Mouse (Mus musculus) MEL (cell line): ENCODE measurements around the gene Disp3. TPM values are rescaled to one million over a fixed set of nuclear protein-coding genes. Genes with fewer than 3 reads are reported as not detected.

Experiments
- DNase-seq: peaks from one replicate; pipeline ENCODE4 v3.0.0; 2011; ENCODE audit warnings: low read depth, low spot score
- H3K27ac ChIP-seq: 2 replicates; pipeline ENCODE4 v1.5.1; 2012; ENCODE audit warnings: low read depth, mild to moderate bottlenecking, control low read depth, low read length, moderate library complexity; ENCODE audit not compliant: control insufficient read depth
- H3K27me3 ChIP-seq, 2 experiments: fragments of 150-350 bp in 1 of 2; sonication (generic) in 1 of 2; 2 replicates each; pipeline ENCODE4 v1.6.1; 2012; ENCODE audit warnings: low read length in 2 of 2, mild to moderate bottlenecking in 2 of 2, improper control_type of control experiment in 1 of 2, moderate library complexity in 1 of 2; ENCODE audit not compliant: insufficient read depth in 2 of 2, control insufficient read depth in 1 of 2
- H3K36me3 ChIP-seq, 2 experiments: 2 replicates each; pipeline ENCODE4 v1.6.1; 2012 to 2014; ENCODE audit warnings: low read length in 2 of 2, improper control_type of control experiment in 1 of 2, inconsistent platforms in 1 of 2, mild to moderate bottlenecking in 1 of 2; ENCODE audit not compliant: insufficient read depth in 2 of 2, control insufficient read depth in 1 of 2
- H3K4me1 ChIP-seq, 2 experiments: fragments of 150-350 bp in 1 of 2; sonication (generic) in 1 of 2; 2 replicates each; pipeline ENCODE4 v1.6.1; 2012; ENCODE audit warnings: low read length in 2 of 2, improper control_type of control experiment in 1 of 2, mild to moderate bottlenecking in 1 of 2; ENCODE audit not compliant: insufficient read depth in 2 of 2, control insufficient read depth in 1 of 2
- H3K4me3 ChIP-seq, 2 experiments: fragments of 150-350 bp in 1 of 2; sonication (generic) in 1 of 2; 2 replicates each; pipeline ENCODE4 v1.5.1; 2012; ENCODE audit warnings: low read depth in 2 of 2, low read length in 2 of 2, mild to moderate bottlenecking in 2 of 2, moderate library complexity in 2 of 2, control low read depth in 1 of 2, improper control_type of control experiment in 1 of 2; ENCODE audit not compliant: control insufficient read depth in 1 of 2, insufficient read depth in 1 of 2
- H3K79me2 ChIP-seq: 2 replicates; pipeline ENCODE4 v1.6.1; 2012; ENCODE audit warnings: mild to moderate bottlenecking, low read length, moderate library complexity; ENCODE audit not compliant: control insufficient read depth, poor library complexity, insufficient read depth
- H3K9ac ChIP-seq: 2 replicates; pipeline ENCODE4 v1.6.1; 2012; ENCODE audit warnings: low read depth, mild to moderate bottlenecking, control low read depth, low read length, moderate library complexity; ENCODE audit not compliant: control insufficient read depth, poor library complexity, severe bottlenecking
- H3K9me3 ChIP-seq: fragments of 150-350 bp; sonication (generic); replicated peaks from 2 replicates; pipeline ENCODE4 v1.6.1; 2012; ENCODE audit warnings: mild to moderate bottlenecking, low read length, improper control_type of control experiment, moderate library complexity; ENCODE audit not compliant: insufficient read depth
- BHLHE40 ChIP-seq: IDR thresholded peaks from 2 replicates; pipeline ENCODE4 v1.6.1; 2012; ENCODE audit warnings: low read depth, mild to moderate bottlenecking, inconsistent platforms, low read length, improper control_type of control experiment, borderline replicate concordance
- CHD2 ChIP-seq: IDR thresholded peaks from 2 replicates; pipeline ENCODE4 v1.6.1; 2011; ENCODE audit warnings: low read length, improper control_type of control experiment
- CTCF ChIP-seq, 3 experiments: IDR thresholded peaks in 2 of 3; conservative IDR thresholded peaks in 1 of 3; 2 replicates each; pipeline ENCODE4 v1.5.1; 2011 to 2012; ENCODE audit warnings: low read length in 3 of 3, low read depth in 2 of 3, mild to moderate bottlenecking in 2 of 3, improper control_type of control experiment in 1 of 3, inconsistent platforms in 1 of 3, mixed read lengths in 1 of 3, moderate library complexity in 1 of 3; ENCODE audit not compliant: control insufficient read depth in 1 of 3, insufficient read depth in 1 of 3, poor library complexity in 1 of 3, severe bottlenecking in 1 of 3
- EP300 ChIP-seq, 2 experiments: IDR thresholded peaks; 2 replicates each; pipeline ENCODE4 v1.6.1; 2011; ENCODE audit warnings: improper control_type of control experiment in 2 of 2, low read length in 2 of 2, low read depth in 1 of 2, mild to moderate bottlenecking in 1 of 2
- ETS1 ChIP-seq: IDR thresholded peaks from 2 replicates; pipeline ENCODE4 v1.6.1; 2012; ENCODE audit warnings: low read depth, mild to moderate bottlenecking, inconsistent platforms, low read length, improper control_type of control experiment, moderate library complexity
- GABPA ChIP-seq: IDR thresholded peaks from 2 replicates; pipeline ENCODE4 v1.6.1; 2012; ENCODE audit warnings: low read depth, mild to moderate bottlenecking, inconsistent platforms, low read length, improper control_type of control experiment, moderate library complexity
- GATA1 ChIP-seq: IDR thresholded peaks from 2 replicates; pipeline ENCODE4 v1.6.1; 2011; ENCODE audit warnings: low read depth, low read length, improper control_type of control experiment
- KAT2A ChIP-seq: conservative IDR thresholded peaks from 2 replicates; pipeline ENCODE4 v1.6.1; 2012; ENCODE audit warnings: low read depth, low read length, improper control_type of control experiment, inconsistent platforms
- MAX ChIP-seq: IDR thresholded peaks from 2 replicates; pipeline ENCODE4 v1.6.1; 2011; ENCODE audit warnings: low read length, improper control_type of control experiment
- MAZ ChIP-seq: IDR thresholded peaks from 2 replicates; pipeline ENCODE4 v1.6.1; 2012; ENCODE audit warnings: low read depth, mild to moderate bottlenecking, inconsistent platforms, low read length, improper control_type of control experiment
- MEF2A ChIP-seq: IDR thresholded peaks from 2 replicates; pipeline ENCODE4 v1.6.1; 2014; ENCODE audit warnings: low read depth, mild to moderate bottlenecking, inconsistent platforms, low read length, improper control_type of control experiment; ENCODE audit not compliant: poor library complexity, insufficient replicate concordance, severe bottlenecking; ENCODE audit errors: extremely low read depth
- MXI1 ChIP-seq: IDR thresholded peaks from 2 replicates; pipeline ENCODE4 v1.6.1; 2011; ENCODE audit warnings: mild to moderate bottlenecking, low read depth, low read length, improper control_type of control experiment
- MYC ChIP-seq: IDR thresholded peaks from 2 replicates; pipeline ENCODE4 v1.6.1; 2011; ENCODE audit warnings: low read depth, mild to moderate bottlenecking, low read length, improper control_type of control experiment, moderate library complexity
- NELFE ChIP-seq: IDR thresholded peaks from 2 replicates; pipeline ENCODE4 v1.6.1; 2011; ENCODE audit warnings: low read depth, low read length, improper control_type of control experiment
- NRF1 ChIP-seq: IDR thresholded peaks from 2 replicates; pipeline ENCODE4 v1.6.1; 2014; ENCODE audit warnings: low read depth, mild to moderate bottlenecking, inconsistent platforms, low read length, improper control_type of control experiment, moderate library complexity; ENCODE audit not compliant: poor library complexity, insufficient read depth, severe bottlenecking
- RAD21 ChIP-seq: IDR thresholded peaks from 2 replicates; pipeline ENCODE4 v1.6.1; 2011; ENCODE audit warnings: mild to moderate bottlenecking, low read depth, low read length, improper control_type of control experiment
- RCOR1 ChIP-seq: IDR thresholded peaks from 2 replicates; pipeline ENCODE4 v1.6.1; 2012; ENCODE audit warnings: low read depth, mild to moderate bottlenecking, inconsistent platforms, low read length, improper control_type of control experiment
- UBTF ChIP-seq: IDR thresholded peaks from 2 replicates; pipeline ENCODE4 v1.6.1; 2012; ENCODE audit warnings: low read depth, mild to moderate bottlenecking, inconsistent platforms, low read length, improper control_type of control experiment, moderate library complexity, borderline replicate concordance; ENCODE audit not compliant: insufficient read depth
- USF2 ChIP-seq, 2 experiments: IDR thresholded peaks; 2 replicates each; pipeline ENCODE4 v1.6.1; 2011 to 2012; ENCODE audit warnings: improper control_type of control experiment in 2 of 2, low read length in 2 of 2, borderline replicate concordance in 1 of 2, inconsistent platforms in 1 of 2, low read depth in 1 of 2, mild to moderate bottlenecking in 1 of 2; ENCODE audit not compliant: insufficient read depth in 1 of 2
- ZNF384 ChIP-seq: IDR thresholded peaks from 2 replicates; pipeline ENCODE4 v1.6.1; 2012; ENCODE audit warnings: low read depth, mild to moderate bottlenecking, inconsistent platforms, low read length, improper control_type of control experiment
- polyA plus RNA-seq, 2 experiments: library from polyadenylated mRNA; stranded (reverse) in 1 of 2; unstranded in 1 of 2; fragments of >175 nt in 1 of 2; fragments of >200 nt in 1 of 2; gene quantifications; 2 replicates each; pipeline versions ENCODE4 v1.2.1 to v1.2.4; 2012; ENCODE audit warnings: low replicate concordance in 2 of 2, low read depth in 1 of 2; ENCODE audit not compliant: insufficient read length in 2 of 2, insufficient read depth in 1 of 2, missing spikeins in 1 of 2
- total RNA-seq: library from RNA; depleted of rRNA; stranded (reverse); fragments of 300-350 nt; gene quantifications from 2 replicates; pipeline ENCODE4 v1.2.3, GENCODE M21; 2012

Disp3 gene
- total and polyA plus RNA-seq, 3 experiments, result not detected

GRCm38 (mm10) chr4:148325057-148325456 lies 37.3 kb upstream of the Disp3 start:
- no peak for TF ChIP-seq CTCF (IDR thresholded peaks at IDR 0.05 in 2 of 3, conservative IDR thresholded peaks at IDR 0.05 in 1 of 3; ENCODE audit: control insufficient read depth in 1 of 3, insufficient read depth in 1 of 3, low read depth in 2 of 3, low read length in 3 of 3, poor library complexity in 1 of 3, severe bottlenecking in 1 of 3)
- TF ChIP-seq UBTF, result no peak
- no peak for TF ChIP-seq RAD21
- TF ChIP-seq MXI1, result no peak
- no peak for TF ChIP-seq USF2 (IDR thresholded peaks at IDR 0.05; ENCODE audit: borderline replicate concordance in 1 of 2, insufficient read depth in 1 of 2, low read depth in 1 of 2, low read length in 2 of 2)
- no peak for TF ChIP-seq BHLHE40
- TF ChIP-seq MAZ, result no peak
- TF ChIP-seq MYC, result no peak
- TF ChIP-seq NRF1, result no peak
- no peak for TF ChIP-seq KAT2A
- no peak for TF ChIP-seq RCOR1
- no peak for TF ChIP-seq MEF2A
- TF ChIP-seq EP300 (IDR thresholded peaks at IDR 0.05; ENCODE audit: low read depth in 1 of 2, low read length in 2 of 2), result no peak
- TF ChIP-seq ZNF384, result no peak
- no peak for TF ChIP-seq GATA1
- TF ChIP-seq GABPA, result no peak
- no peak for TF ChIP-seq NELFE
- TF ChIP-seq MAX, result no peak
- no peak for TF ChIP-seq CHD2
- TF ChIP-seq, all 39 proteins: peak for 0
- no peak for DNase-seq

GRCm38 (mm10) chr4:148322152-148322551 lies 34.4 kb upstream of the Disp3 start:
- no peak overlapping the region for H3K27ac ChIP-seq
- DNase-seq, result no peak
- H3K9ac ChIP-seq, result no peak overlapping the region
- no peaks in the 10 kb centered on the region for H3K9me3 ChIP-seq
- TF ChIP-seq ETS1, result no peak
- no peaks in the 10 kb centered on the region for H3K27me3 ChIP-seq
- H3K36me3 ChIP-seq, result no peaks in the 10 kb centered on the region
- H3K79me2 ChIP-seq, result no peaks in the 10 kb centered on the region
- H3K4me3 ChIP-seq, result no peak overlapping the region
- no peaks in the 10 kb centered on the region for H3K4me1 ChIP-seq

More at GRCm38 (mm10) chr4:148325057-148325456, 37.3 kb upstream of the Disp3 start:
- Histone ChIP-seq H3K9me3 (no peaks in the 10 kb centered on the region), H3K79me2 (no peaks in the 10 kb centered on the region), H3K27me3 (no peaks in the 10 kb centered on the region), H3K4me1 (no peaks in the 10 kb centered on the region), H3K9ac (no peak overlapping the region), H3K27ac (no peak overlapping the region), H3K36me3 (no peaks in the 10 kb centered on the region), H3K4me3 (no peak overlapping the region)
